ENCODE assay signal across 19 mouse cellular contexts in the genomic region with DNA sequence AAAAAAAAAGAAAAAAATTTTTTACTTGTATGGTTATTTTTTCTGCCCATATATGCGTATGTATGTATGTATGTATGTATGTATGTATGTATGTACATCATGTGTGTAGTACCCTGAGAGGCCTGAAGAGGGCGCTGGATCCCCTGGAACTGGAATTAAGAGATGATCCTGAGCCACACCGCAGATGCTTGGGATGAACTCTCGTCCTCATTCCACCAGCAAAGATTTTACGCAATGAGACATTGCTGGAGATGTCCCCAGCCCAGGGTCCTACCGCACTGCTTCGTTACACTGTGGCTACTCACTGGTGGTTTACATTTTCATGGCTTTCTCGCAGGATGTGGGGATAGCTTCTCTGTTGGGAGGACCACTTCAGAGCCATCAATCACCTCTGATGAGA. TPM values are rescaled to one million over a fixed set of nuclear protein-coding genes. Genes with fewer than 3 reads are reported as not detected.
DNase-seq lines count a peak whose midpoint lies in the region; ATAC-seq and TF ChIP-seq lines count a peak whose summit lies in the region.
"Had no signal": no experiment of that assay in that cellular context is flagged by ENCODE, and none has a peak within 500 bp of the region (broad histone marks: within the 10 kb centered on the region; RNA-seq: fewer than 3 reads in every experiment).

No protein-coding gene starts in this region.

- H3K4me1 ChIP-seq in liver, embryonic 14.5 days (replicated peaks; ENCODE audit: control insufficient read depth in 2 of 2, insufficient read depth in 2 of 2, low read length in 1 of 2) = peaks cover 11 to 33% of the 10 kb centered on the region in 2 experiments
- H3K4me1 ChIP-seq in liver, embryonic 12.5 days = peaks cover 43% of the 10 kb centered on the region
- no peaks in the 10 kb centered on the region for H3K4me1 ChIP-seq in ES-Bruce4 (ENCODE audit: control insufficient read depth, insufficient read depth, low read length)
- H3K4me1 ChIP-seq: neural tube, embryonic 15.5 days; stomach, embryonic 15.5 days had no signal

- 77% methylated on average over 8 of the region's 8 CpGs for WGBS in liver, embryonic 14.5 days (ENCODE audit: insufficient replicate concordance)
- WGBS in liver, embryonic 12.5 days (ENCODE audit: insufficient replicate concordance) = 77% methylated on average over 8 of the region's 8 CpGs

- no peak overlapping the region for H3K4me3 ChIP-seq in gastrocnemius, adult 2 months
- H3K4me3 ChIP-seq in liver, embryonic 14.5 days (ENCODE audit: insufficient read depth in 1 of 2, low read depth in 2 of 2, low read length in 2 of 2) = no peak overlapping the region
- no peak overlapping the region for H3K4me3 ChIP-seq in liver, embryonic 12.5 days
- no peak overlapping the region for H3K4me3 ChIP-seq in ES-Bruce4 (ENCODE audit: low read depth, low read length)
- H3K4me3 ChIP-seq: embryonic facial prominence, embryonic 12.5 days; heart, embryonic 13.5 days; hindbrain, embryonic 10.5 days; limb, embryonic 10.5 days; lung, embryonic 15.5 days; neural tube, embryonic 15.5 days; stomach, embryonic 15.5 days had no signal

- no peaks in the 10 kb centered on the region for H3K36me3 ChIP-seq in liver, embryonic 14.5 days (replicated peaks; ENCODE audit: control insufficient read depth, insufficient read depth, low read depth)
- no peaks in the 10 kb centered on the region for H3K36me3 ChIP-seq in liver, embryonic 12.5 days
- H3K36me3 ChIP-seq in ES-Bruce4 (ENCODE audit: control insufficient read depth, insufficient read depth, low read length, poor library complexity, severe bottlenecking) = no peaks in the 10 kb centered on the region
- H3K36me3 ChIP-seq: embryonic facial prominence, embryonic 12.5 days; heart, embryonic 13.5 days; hindbrain, embryonic 10.5 days; limb, embryonic 10.5 days; lung, embryonic 15.5 days; neural tube, embryonic 15.5 days; stomach, embryonic 15.5 days had no signal

- TF ChIP-seq POLR2A in ES-Bruce4 (IDR thresholded peaks at IDR 0.05; ENCODE audit: insufficient read depth, low read length) = no peak

- intact Hi-C loops in gastrocnemius, adult 2 months (cut with DNase I) = no loop called here

- H3K9ac ChIP-seq in liver, embryonic 14.5 days (replicated peaks) = no peak overlapping the region
- no peak overlapping the region for H3K9ac ChIP-seq in liver, embryonic 12.5 days
- H3K9ac ChIP-seq in ES-Bruce4 (ENCODE audit: low read depth, poor library complexity, severe bottlenecking) = no peak overlapping the region
- H3K9ac ChIP-seq: embryonic facial prominence, embryonic 12.5 days; heart, embryonic 13.5 days; lung, embryonic 15.5 days; neural tube, embryonic 15.5 days; stomach, embryonic 15.5 days had no signal

- peak; percentile 11; the same call in 1 of the 2 replicates for TF ChIP-seq CTCF in gastrocnemius, adult 2 months (IDR thresholded peaks at IDR 0.05)
- peak; percentile 47 for TF ChIP-seq CTCF in liver, embryonic 14.5 days (IDR thresholded peaks at IDR 0.05; ENCODE audit: low read depth)
- TF ChIP-seq CTCF in ES-Bruce4 (IDR thresholded peaks at IDR 0.05; ENCODE audit: low read depth, low read length) = peak; percentile 20

- no peaks in the 10 kb centered on the region for H3K27me3 ChIP-seq in liver, embryonic 14.5 days (ENCODE audit: control insufficient read depth, insufficient read depth, low read length)
- H3K27me3 ChIP-seq in liver, embryonic 12.5 days (replicated peaks) = peaks cover 15% of the 10 kb centered on the region; the same call in 1 of the 2 replicates
- no peaks in the 10 kb centered on the region for H3K27me3 ChIP-seq in ES-Bruce4 (ENCODE audit: control insufficient read depth, insufficient read depth, low read length, poor library complexity, severe bottlenecking)
- H3K27me3 ChIP-seq: embryonic facial prominence, embryonic 12.5 days; lung, embryonic 15.5 days; neural tube, embryonic 15.5 days; stomach, embryonic 15.5 days had no signal

- DNase-seq in gastrocnemius, adult 2 months = no peak
- no peak for DNase-seq in gastrocnemius, postnatal 10 days
- no peak for DNase-seq in liver, embryonic 14.5 days (ENCODE audit: low read depth in 3 of 3, low spot score in 3 of 3)
- DNase-seq in induced T-regulatory cell, adult 2 months (ENCODE audit: low read depth) = peak; percentile 11
- DNase-seq in retina, embryonic 14.5 days (ENCODE audit: low spot score) = no peak
- no peak for DNase-seq in kidney, postnatal 36 days
- DNase-seq: cerebellum, postnatal 36 days; gastrocnemius, postnatal 36 days; kidney, postnatal 14 days had no signal

- TF ChIP-seq EP300 in liver, embryonic 14.5 days (IDR thresholded peaks at IDR 0.05; ENCODE audit: low read depth) = no peak
- TF ChIP-seq EP300 in ES-Bruce4 (IDR thresholded peaks at IDR 0.05; ENCODE audit: insufficient read depth, low read depth, low read length) = no peak

- no peak for ATAC-seq in liver, embryonic 14.5 days (ENCODE audit: insufficient read depth)
- no peak for ATAC-seq in liver, embryonic 12.5 days
- ATAC-seq: intestine, embryonic 16.5 days had no signal

- H3K4me2 ChIP-seq in liver, embryonic 14.5 days (ENCODE audit: low read depth) = no peak overlapping the region
- H3K4me2 ChIP-seq in liver, embryonic 12.5 days = no peak overlapping the region
- H3K4me2 ChIP-seq: embryonic facial prominence, embryonic 12.5 days; heart, embryonic 13.5 days; lung, embryonic 15.5 days; neural tube, embryonic 15.5 days; stomach, embryonic 15.5 days had no signal

- H3K27ac ChIP-seq in gastrocnemius, adult 2 months = no peak overlapping the region
- H3K27ac ChIP-seq in liver, embryonic 14.5 days = no peak overlapping the region
- H3K27ac ChIP-seq in liver, embryonic 12.5 days = no peak overlapping the region
- H3K27ac ChIP-seq in ES-Bruce4 (ENCODE audit: insufficient read depth, low read length) = no peak overlapping the region
- H3K27ac ChIP-seq: embryonic facial prominence, embryonic 12.5 days; heart, embryonic 13.5 days; hindbrain, embryonic 10.5 days; limb, embryonic 10.5 days; lung, embryonic 15.5 days; neural tube, embryonic 15.5 days; stomach, embryonic 15.5 days had no signal

- peaks cover 3% of the 10 kb centered on the region; the same call in 1 of the 2 replicates for H3K9me3 ChIP-seq in liver, embryonic 14.5 days (ENCODE audit: control insufficient read depth, low read length)
- H3K9me3 ChIP-seq in liver, embryonic 12.5 days (replicated peaks) = no peaks in the 10 kb centered on the region
- H3K9me3 ChIP-seq in ES-Bruce4 (replicated peaks; ENCODE audit: control insufficient read depth, insufficient read depth, low read length, poor library complexity, severe bottlenecking) = no peaks in the 10 kb centered on the region
- H3K9me3 ChIP-seq: embryonic facial prominence, embryonic 12.5 days; heart, embryonic 13.5 days; hindbrain, embryonic 10.5 days; limb, embryonic 10.5 days; lung, embryonic 15.5 days; neural tube, embryonic 15.5 days; stomach, embryonic 15.5 days had no signal

RNA-seq across cellular contexts. Expression of a gene that starts 53.5 kb away (rescaled TPM):
- total RNA-seq in gastrocnemius, adult 2 months (2021) = 10 to 100 TPM; 51.3 to 67.3 TPM
- total RNA-seq in gastrocnemius, postnatal 10 days (2021) = 10 to 100 TPM; 44.6 to 46.1 TPM
- 11.4 and 17.3 TPM in 2 replicates for polyA plus RNA-seq in liver, embryonic 14.5 days (2012; rRNA removed)
- polyA plus RNA-seq in liver, embryonic 14.5 days (2014; fragmentation: Nextera tagmentation; extraction: Ambion mirVana) = 31.6 and 32.4 TPM in 2 replicates
- polyA plus RNA-seq in liver, embryonic 12.5 days (2016; fragmentation: Nextera tagmentation; extraction: Ambion mirVana) = 45.1 and 47.0 TPM in 2 replicates
- polyA plus RNA-seq in ES-Bruce4 (2011; ENCODE audit: insufficient read depth, insufficient read length, low read depth, missing spikeins) = 14.3 and 14.6 TPM in 2 replicates
